Mouse (Mus musculus) liver, adult 2 months (tissue): ENCODE measurements around the gene Etd.

ENCODE experiments used
- CTCF ChIP-seq: fragments of 200-500 bp; IDR thresholded peaks from 2 replicates; pipeline ENCODE4 v1.5.1; 2011; ENCODE audit warnings: low read depth, low read length, control low read depth
- POLR2A ChIP-seq: fragments of 200-500 bp; IDR thresholded peaks from 2 replicates; pipeline ENCODE4 v1.6.1; 2011; ENCODE audit warnings: low read length, control low read depth; ENCODE audit not compliant: insufficient read depth; ENCODE audit errors: extremely low read depth

DNA sequence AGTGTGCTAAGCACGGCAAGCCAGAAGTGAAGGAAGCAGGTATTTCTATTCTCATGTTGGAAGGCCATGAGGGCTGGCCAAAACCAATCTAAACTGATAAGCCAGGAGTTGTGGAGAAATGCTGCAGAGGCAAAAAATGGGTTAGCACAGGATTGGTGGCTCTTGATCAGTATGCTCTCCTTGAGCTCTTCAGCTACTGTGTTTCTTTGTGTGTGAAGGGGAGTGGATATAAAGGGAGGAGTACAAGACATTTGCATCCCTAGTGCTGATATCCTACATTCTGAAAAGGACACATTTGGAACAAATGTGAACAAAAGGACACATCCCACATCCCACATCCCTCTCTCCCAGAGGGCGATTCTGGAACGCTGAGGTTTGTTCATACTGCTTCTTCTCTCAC lies at the start of gene Etd:
- TF ChIP-seq CTCF (no peak), POLR2A (no peak)
